Mouse (Mus musculus): Measurements from ENCODE around the gene Plrg1. TPM values are rescaled to one million over a fixed set of nuclear protein-coding genes. Genes with fewer than 3 reads are reported as not detected.
A peak's percentile ranks its signal among the peaks of the same experiment; 100 is the strongest.

Plrg1 gene
- polyA plus RNA-seq, 1 experiment from 2014 or later = 103 TPM

DNA sequence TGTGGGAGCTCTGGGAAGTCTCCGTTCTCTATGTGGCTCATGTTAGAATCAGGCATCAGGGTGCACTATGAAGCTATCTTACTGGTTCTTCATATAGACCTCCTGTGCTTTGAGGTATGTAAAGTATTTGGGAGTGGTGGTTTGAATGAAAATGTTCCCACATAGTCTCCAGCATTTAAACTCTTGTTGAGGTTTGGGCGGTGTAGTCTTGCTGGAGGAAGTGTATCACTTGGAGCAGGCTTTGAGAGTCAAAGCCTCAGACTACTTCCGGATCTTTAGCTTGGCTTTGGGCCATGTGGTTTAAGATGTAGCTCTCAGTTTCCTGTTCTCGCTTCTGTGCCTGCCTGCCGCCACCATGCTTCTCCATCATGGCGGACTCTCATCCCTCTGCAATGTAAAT is 47.0 kb downstream of the Plrg1 start:
- no peak overlapping the region for H3K4me2 ChIP-seq (ENCODE audit: low read depth, low read length)
- H3K4me3 ChIP-seq (ENCODE audit: low read depth, low read length) = no peak overlapping the region
- no peaks in the 10 kb centered on the region for H3K27me3 ChIP-seq (ENCODE audit: control insufficient read depth, insufficient read depth, low read length)
- H3K9ac ChIP-seq (replicated peaks; ENCODE audit: low read depth, low read length) = no peak overlapping the region
- no peak for ATAC-seq (ENCODE audit: low read depth)
- H3K36me3 ChIP-seq (ENCODE audit: control insufficient read depth, insufficient read depth, low read length) = no peaks in the 10 kb centered on the region
- no peak overlapping the region for H3K27ac ChIP-seq (ENCODE audit: low read depth, low read length)
- H3K4me1 ChIP-seq (ENCODE audit: control insufficient read depth, insufficient read depth, low read length) = peaks cover 23% of the 10 kb centered on the region; the same call in 1 of the 2 replicates
- 91% methylated on average over 6 of the region's 6 CpGs for WGBS
- no peaks in the 10 kb centered on the region for H3K9me3 ChIP-seq (ENCODE audit: control insufficient read depth, low read length)

DNA sequence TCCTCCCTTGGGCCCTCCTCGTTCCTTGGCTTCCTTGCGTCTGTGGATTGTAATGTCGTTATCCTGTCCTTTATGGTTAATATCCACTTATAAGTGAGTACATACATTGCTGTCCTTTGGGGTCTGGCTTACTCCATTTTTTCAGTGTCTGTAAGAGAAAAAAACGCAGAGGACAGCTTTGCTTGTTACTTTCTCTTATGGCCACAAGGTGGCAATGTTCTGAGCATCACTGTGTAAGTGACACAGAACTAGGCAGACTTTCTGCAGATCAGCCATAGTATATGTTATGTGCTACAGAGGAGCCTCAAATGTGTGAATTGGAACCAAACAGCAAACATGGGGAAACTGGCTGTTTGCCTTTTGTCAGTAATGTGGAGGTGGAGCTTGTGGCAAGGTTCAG is 54.8 kb downstream of the Plrg1 start:
- no peaks in the 10 kb centered on the region for H3K9me3 ChIP-seq (ENCODE audit: control insufficient read depth, low read length)
- no peak overlapping the region for H3K4me2 ChIP-seq (ENCODE audit: low read depth, low read length)
- H3K27ac ChIP-seq (ENCODE audit: low read depth, low read length) = no peak overlapping the region
- no peak overlapping the region for H3K9ac ChIP-seq (replicated peaks; ENCODE audit: low read depth, low read length)
- no peaks in the 10 kb centered on the region for H3K27me3 ChIP-seq (ENCODE audit: control insufficient read depth, insufficient read depth, low read length)
- H3K4me3 ChIP-seq (ENCODE audit: low read depth, low read length) = no peak overlapping the region
- peaks cover 11% of the 10 kb centered on the region; the same call in 1 of the 2 replicates for H3K4me1 ChIP-seq (ENCODE audit: control insufficient read depth, insufficient read depth, low read length)
- peak; percentile 62; the same call in 1 of the 2 replicates for ATAC-seq (ENCODE audit: low read depth)
- H3K36me3 ChIP-seq (ENCODE audit: control insufficient read depth, insufficient read depth, low read length) = no peaks in the 10 kb centered on the region
- 32% methylated on average over 4 of the region's 4 CpGs for WGBS

DNA sequence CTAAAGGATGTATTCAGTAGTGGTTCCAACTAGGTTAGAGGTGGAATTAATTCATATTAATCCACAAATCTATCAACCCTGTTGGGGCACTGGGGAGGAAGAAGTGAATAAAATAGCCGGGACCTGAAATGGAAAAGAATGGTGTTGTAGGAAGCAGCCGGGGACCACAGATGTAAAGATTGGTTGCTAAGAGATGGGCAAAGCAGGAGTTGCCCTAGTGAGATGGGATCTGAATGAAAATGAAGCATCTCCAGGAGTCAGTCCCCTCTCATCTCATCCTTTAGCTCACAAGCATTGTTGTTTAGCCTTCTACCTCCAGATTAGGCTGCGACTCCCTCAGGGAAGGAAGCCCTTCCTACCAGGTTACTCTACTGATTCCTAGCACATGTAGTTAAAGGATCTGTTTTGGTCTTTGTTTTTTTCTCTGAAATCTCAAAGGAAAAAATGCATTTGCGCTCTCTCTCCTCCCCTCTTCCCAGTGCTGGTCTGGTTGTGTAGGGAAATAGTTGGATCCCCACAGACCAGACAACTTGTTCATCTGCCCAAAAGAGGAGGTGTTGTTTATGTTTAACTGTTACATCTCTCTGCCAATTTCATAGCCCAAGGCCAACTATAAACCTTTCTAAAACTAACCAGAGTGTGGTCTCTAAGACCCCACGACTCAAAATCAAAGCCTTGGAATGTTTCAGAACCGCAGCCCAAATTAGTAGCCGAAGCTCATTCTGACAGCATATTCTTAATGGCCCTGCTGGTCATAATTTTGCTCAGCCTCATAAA is 56.4 kb downstream of the Plrg1 start:
- Histone ChIP-seq H3K9me3 (ENCODE audit: control insufficient read depth, low read length) (no peaks in the 10 kb centered on the region), H3K36me3 (ENCODE audit: control insufficient read depth, insufficient read depth, low read length) (no peaks in the 10 kb centered on the region), H3K4me1 (ENCODE audit: control insufficient read depth, insufficient read depth, low read length) (peaks cover 11% of the 10 kb centered on the region; the same call in 1 of the 2 replicates), H3K27me3 (ENCODE audit: control insufficient read depth, insufficient read depth, low read length) (no peaks in the 10 kb centered on the region), H3K9ac (replicated peaks; ENCODE audit: low read depth, low read length) (no peak overlapping the region), H3K4me3 (ENCODE audit: low read depth, low read length) (no peak overlapping the region), H3K27ac (ENCODE audit: low read depth, low read length) (no peak overlapping the region), H3K4me2 (ENCODE audit: low read depth, low read length) (no peak overlapping the region)
- no peak for ATAC-seq (ENCODE audit: low read depth)
- WGBS = 23% methylated on average over 7 of the region's 7 CpGs

DNA sequence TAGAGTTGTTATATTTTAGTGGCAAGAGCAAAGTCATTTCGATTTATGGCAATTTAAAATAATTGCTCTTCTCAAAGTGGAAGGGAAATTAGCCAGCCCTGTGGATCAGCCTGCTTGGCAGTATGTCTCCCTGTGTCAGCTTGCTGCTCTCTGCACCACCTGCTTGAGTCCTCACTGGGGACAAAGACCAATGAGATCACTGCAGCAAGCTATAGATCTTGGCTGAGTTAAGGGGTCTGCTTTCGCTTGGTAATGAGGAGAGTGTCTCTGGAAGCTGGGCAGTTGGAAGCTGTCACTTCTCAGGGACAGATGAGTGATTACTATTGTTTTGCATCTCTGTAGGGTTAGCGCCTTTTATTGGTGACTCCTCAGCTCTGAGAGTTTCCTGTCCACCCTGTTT is 57.5 kb downstream of the Plrg1 start:
- no peak overlapping the region for H3K9ac ChIP-seq (replicated peaks; ENCODE audit: low read depth, low read length)
- H3K4me2 ChIP-seq (ENCODE audit: low read depth, low read length) = no peak overlapping the region; the same call in 1 of the 2 replicates
- peaks cover 11% of the 10 kb centered on the region; the same call in 1 of the 2 replicates for H3K4me1 ChIP-seq (ENCODE audit: control insufficient read depth, insufficient read depth, low read length)
- WGBS = 7% methylated on average over 3 of the region's 3 CpGs
- H3K36me3 ChIP-seq (ENCODE audit: control insufficient read depth, insufficient read depth, low read length) = no peaks in the 10 kb centered on the region
- ATAC-seq (ENCODE audit: low read depth) = peak; percentile 83
- H3K27ac ChIP-seq (ENCODE audit: low read depth, low read length) = no peak overlapping the region
- no peak overlapping the region for H3K4me3 ChIP-seq (ENCODE audit: low read depth, low read length)
- no peaks in the 10 kb centered on the region for H3K27me3 ChIP-seq (ENCODE audit: control insufficient read depth, insufficient read depth, low read length)
- no peaks in the 10 kb centered on the region for H3K9me3 ChIP-seq (ENCODE audit: control insufficient read depth, low read length)

DNA sequence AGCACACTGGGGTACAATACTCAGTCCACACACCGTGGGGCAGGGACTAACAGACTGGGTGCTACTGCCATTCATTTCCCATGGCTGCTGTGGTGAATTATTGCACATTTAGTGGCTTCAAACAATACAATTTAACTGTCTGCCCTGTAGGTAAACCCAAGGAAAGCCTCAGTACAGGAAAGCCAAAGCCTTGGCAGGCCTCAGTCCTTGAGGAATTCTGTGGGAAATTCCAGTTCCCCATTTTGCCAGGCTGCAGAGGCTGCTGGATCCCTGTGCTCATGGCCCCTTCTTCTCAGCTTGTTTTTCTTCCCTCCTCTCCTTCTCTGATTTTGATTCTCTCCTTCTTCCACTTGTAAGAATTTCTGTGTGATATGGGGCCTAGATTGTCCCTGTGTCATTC is 59.6 kb downstream of the Plrg1 start:
- no peaks in the 10 kb centered on the region for H3K9me3 ChIP-seq (ENCODE audit: control insufficient read depth, low read length)
- 16% methylated on average over 1 of the region's 1 CpGs for WGBS
- no peaks in the 10 kb centered on the region for H3K36me3 ChIP-seq (ENCODE audit: control insufficient read depth, insufficient read depth, low read length)
- H3K9ac ChIP-seq (replicated peaks; ENCODE audit: low read depth, low read length) = no peak overlapping the region
- no peak overlapping the region for H3K4me3 ChIP-seq (ENCODE audit: low read depth, low read length)
- no peak overlapping the region for H3K27ac ChIP-seq (ENCODE audit: low read depth, low read length)
- no peaks in the 10 kb centered on the region for H3K27me3 ChIP-seq (ENCODE audit: control insufficient read depth, insufficient read depth, low read length)
- peaks cover 11% of the 10 kb centered on the region; the same call in 1 of the 2 replicates for H3K4me1 ChIP-seq (ENCODE audit: control insufficient read depth, insufficient read depth, low read length)
- no peak for ATAC-seq (ENCODE audit: low read depth)
- no peak overlapping the region for H3K4me2 ChIP-seq (ENCODE audit: low read depth, low read length)

DNA sequence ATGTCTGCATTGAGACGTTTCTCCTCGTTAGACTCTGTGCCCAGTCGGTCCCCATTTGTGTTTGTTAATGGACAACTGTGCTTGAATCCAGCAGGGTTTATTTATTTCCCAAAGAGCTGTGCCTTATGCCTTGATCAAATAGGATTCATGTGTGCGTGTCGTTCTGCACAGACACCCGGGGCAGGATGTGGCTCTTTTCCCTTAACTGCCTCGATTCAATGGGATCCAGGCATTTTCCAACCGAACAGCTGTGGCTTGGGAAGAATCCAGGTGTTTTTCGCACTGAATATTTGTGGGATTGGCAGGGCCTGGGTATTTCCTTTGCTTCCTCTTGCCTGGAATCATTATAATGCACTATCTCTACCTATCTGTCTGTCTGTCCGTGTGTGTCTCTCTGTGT is 62.3 kb downstream of the Plrg1 start:
- ATAC-seq (ENCODE audit: low read depth) = no peak
- no peak overlapping the region for H3K4me2 ChIP-seq (ENCODE audit: low read depth, low read length)
- no peak overlapping the region for H3K27ac ChIP-seq (ENCODE audit: low read depth, low read length)
- H3K9me3 ChIP-seq (ENCODE audit: control insufficient read depth, low read length) = no peaks in the 10 kb centered on the region
- H3K4me3 ChIP-seq (ENCODE audit: low read depth, low read length) = no peak overlapping the region
- H3K27me3 ChIP-seq (ENCODE audit: control insufficient read depth, insufficient read depth, low read length) = no peaks in the 10 kb centered on the region
- H3K36me3 ChIP-seq (ENCODE audit: control insufficient read depth, insufficient read depth, low read length) = no peaks in the 10 kb centered on the region
- H3K4me1 ChIP-seq (ENCODE audit: control insufficient read depth, insufficient read depth, low read length) = peaks cover 5% of the 10 kb centered on the region; the same call in 1 of the 2 replicates
- no peak overlapping the region for H3K9ac ChIP-seq (replicated peaks; ENCODE audit: low read depth, low read length)
- 65% methylated on average over 10 of the region's 10 CpGs for WGBS

Other genes with a start within 250 kb of the Plrg1 start
- gene Rbm46, start 179.0 kb upstream of the Plrg1 start, polyA plus RNA-seq (2014; fragmentation: Nextera tagmentation; extraction: Ambion mirVana) = 1.6 and 2.1 TPM in 2 replicates
- 0.08 TPM in 1 of 2 replicates, not detected in the other for gene Lrat, start 151.5 kb upstream of the Plrg1 start, polyA plus RNA-seq (2014; fragmentation: Nextera tagmentation; extraction: Ambion mirVana)
- 0.23 and 0.45 TPM in 2 replicates for gene Fgg, start 47.8 kb upstream of the Plrg1 start, polyA plus RNA-seq (2014; fragmentation: Nextera tagmentation; extraction: Ambion mirVana)
- 0.35 and 0.37 TPM in 2 replicates for gene Fga, start 29.4 kb upstream of the Plrg1 start, polyA plus RNA-seq (2014; fragmentation: Nextera tagmentation; extraction: Ambion mirVana)
- 0.15 and 0.18 TPM in 2 replicates for gene Fgb, start 5.7 kb upstream of the Plrg1 start, polyA plus RNA-seq (2014; fragmentation: Nextera tagmentation; extraction: Ambion mirVana)
- 2.6 and 3.1 TPM in 2 replicates for gene Dchs2, start 72.4 kb downstream of the Plrg1 start, polyA plus RNA-seq (2014; fragmentation: Nextera tagmentation; extraction: Ambion mirVana)